Mouse (Mus musculus) megakaryocyte, adult 5-6 weeks (primary cell): ENCODE results near the gene Gm21739. TPM values are rescaled to one million over a fixed set of nuclear protein-coding genes. Genes with fewer than 3 reads are reported as not detected.
"Not testable (repeated sequence)": the region's sequence is repeated elsewhere in the genome, so short reads cannot be mapped to it uniquely, and the experiment has no call there.

Source experiments
- ATAC-seq: 2 replicates; pipeline ENCODE4 v1.8.0; 2016; ENCODE audit warnings: mild to moderate bottlenecking, inconsistent platforms; ENCODE audit not compliant: poor library complexity, severe bottlenecking
- total RNA-seq, 2 experiments: library from RNA; stranded (forward) in 1 of 2; stranded (reverse) in 1 of 2; fragments of 153-499, 151-499 nt in 1 of 2; fragments of 221-1000, 200-1000 nt in 1 of 2; gene quantifications; 2 replicates each; pipeline versions ENCODE4 v1.2.3 to v1.2.4; 2015 to 2017

Gm21739 gene
- total RNA-seq (2015) (not detected in 2 replicates), total RNA-seq (2017) (not detected in 2 replicates)

- not testable (repeated sequence) for ATAC-seq
Observed at GRCm38 (mm10) chrY:44264344-44264743, at the start of gene Gm21739. Gene Gm21739, minus strand, starts transcription at chrY:44264444.
